ENCODE assay signal across 11 mouse cellular contexts in genomic region chr7:3616057-3616388, GRCm38 (mm10). TPM values are rescaled to one million over a fixed set of nuclear protein-coding genes. Genes with fewer than 3 reads are reported as not detected.
DNase-seq lines count a peak whose midpoint lies in the region; ATAC-seq and TF ChIP-seq lines count a peak whose summit lies in the region.
"Had no signal": no experiment of that assay in that cellular context is flagged by ENCODE, and none has a peak within 500 bp of the region (broad histone marks: within the 10 kb centered on the region; RNA-seq: fewer than 3 reads in every experiment).

TSS of gene Oscar (minus strand) at chr7:3616157.

- WGBS in liver, embryonic 12.5 days (ENCODE audit: insufficient replicate concordance), result 63% methylated on average over 4 of the region's 4 CpGs
- WGBS in stomach, postnatal 0 days, result 84% methylated on average over 4 of the region's 4 CpGs

- TF ChIP-seq EP300 in stomach, postnatal 0 days (optimal IDR thresholded peaks at IDR 0.05), result no peak

- ATAC-seq in megakaryocyte, adult 5-6 weeks (ENCODE audit: poor library complexity, severe bottlenecking), result no peak
- no peak for ATAC-seq in liver, embryonic 12.5 days
- ATAC-seq in stomach, postnatal 0 days (ENCODE audit: low FRiP score, low TSS enrichment), result no peak

- DNase-seq in cerebellum, adult 9-11 months, result peak; percentile 42
- DNase-seq in cerebellum, adult 8-10 months, result no peak
- no peak for DNase-seq in stomach, postnatal 0 days (ENCODE audit: low spot score)
- no peak for DNase-seq in spleen, postnatal 10 days (ENCODE audit: low spot score in 2 of 2)
- DNase-seq in lung, adult 18-20 months, result no peak
- DNase-seq: adrenal gland, postnatal 25 days; lung, adult 2 months; spleen, adult 18-20 months had no signal

- H3K4me1 ChIP-seq in megakaryocyte, embryonic 14.5 days, result peaks cover 87% of the 10 kb centered on the region
- peaks cover 31% of the 10 kb centered on the region for H3K4me1 ChIP-seq in liver, embryonic 12.5 days
- no peaks in the 10 kb centered on the region for H3K4me1 ChIP-seq in stomach, postnatal 0 days (replicated peaks; ENCODE audit: control insufficient read depth, insufficient read depth)

- H3K27me3 ChIP-seq in megakaryocyte, embryonic 14.5 days (replicated peaks), result no peaks in the 10 kb centered on the region
- peaks cover 6% of the 10 kb centered on the region; the same call in 1 of the 2 replicates for H3K27me3 ChIP-seq in liver, embryonic 12.5 days (replicated peaks)
- H3K27me3 ChIP-seq in stomach, postnatal 0 days (ENCODE audit: control insufficient read depth, insufficient read depth, low read length), result no peaks in the 10 kb centered on the region

- H3K36me3 ChIP-seq in megakaryocyte, embryonic 14.5 days (replicated peaks; ENCODE audit: low read length), result peaks cover 25% of the 10 kb centered on the region
- peaks cover 24% of the 10 kb centered on the region for H3K36me3 ChIP-seq in liver, embryonic 12.5 days
- H3K36me3 ChIP-seq in stomach, postnatal 0 days (ENCODE audit: control insufficient read depth, insufficient read depth, low read length), result peaks cover 6% of the 10 kb centered on the region; the same call in 1 of the 2 replicates

- H3K9me3 ChIP-seq in megakaryocyte, embryonic 14.5 days, result no peaks in the 10 kb centered on the region
- H3K9me3 ChIP-seq in liver, embryonic 12.5 days (replicated peaks), result no peaks in the 10 kb centered on the region
- H3K9me3 ChIP-seq in stomach, postnatal 0 days (ENCODE audit: control insufficient read depth, low read length), result no peaks in the 10 kb centered on the region

- TF ChIP-seq CTCF in stomach, postnatal 0 days (IDR thresholded peaks at IDR 0.05; ENCODE audit: low read depth), result no peak

- peak within 1 kb of the TSS; percentile 94 for H3K4me3 ChIP-seq in megakaryocyte, embryonic 14.5 days (replicated peaks)
- peak within 1 kb of the TSS; percentile 82 for H3K4me3 ChIP-seq in liver, embryonic 12.5 days
- H3K4me3 ChIP-seq in stomach, postnatal 0 days (ENCODE audit: low read depth, low read length), result peak within 1 kb of the TSS; percentile 71

- peak within 1 kb of the TSS; percentile 86 for H3K4me2 ChIP-seq in liver, embryonic 12.5 days
- peak within 1 kb of the TSS; percentile 82; the same call in 1 of the 2 replicates for H3K4me2 ChIP-seq in stomach, postnatal 0 days (replicated peaks; ENCODE audit: low read depth)

- H3K9ac ChIP-seq in liver, embryonic 12.5 days, result no peak within 1 kb of the TSS
- H3K9ac ChIP-seq in stomach, postnatal 0 days (ENCODE audit: low read length), result no peak within 1 kb of the TSS

- no peak within 1 kb of the TSS for H3K27ac ChIP-seq in liver, embryonic 12.5 days
- no peak within 1 kb of the TSS for H3K27ac ChIP-seq in stomach, postnatal 0 days (replicated peaks)

RNA-seq across cellular contexts. Expression of gene Oscar, which starts in this region (rescaled TPM):
- polyA plus RNA-seq in megakaryocyte, embryonic 14.5 days (2012; ENCODE audit: insufficient read depth, low replicate concordance), result 1.4 TPM in 1 of 2 replicates, not detected in the other
- total RNA-seq in megakaryocyte, adult 5-6 weeks (2015), result not detected in 2 replicates
- total RNA-seq in megakaryocyte, adult 5-6 weeks (2017), result not detected in 2 replicates
- polyA plus RNA-seq in liver, embryonic 12.5 days (2016; fragmentation: Nextera tagmentation; extraction: Ambion mirVana), result 0.08 TPM in 1 of 2 replicates, not detected in the other
- 0.06 and 0.17 TPM in 2 replicates for polyA plus RNA-seq in stomach, postnatal 0 days (2015; fragmentation: Nextera tagmentation; extraction: Ambion mirVana)
